Mouse (Mus musculus) left cerebral cortex, adult 2 months (tissue): ENCODE data around the gene Ints13. TPM values are rescaled to one million over a fixed set of nuclear protein-coding genes. Genes with fewer than 3 reads are reported as not detected.

ENCODE experiments used
- DNase-seq, 2 experiments: peaks; one replicate each; pipeline ENCODE4 v3.0.0; 2021 to 2022; ENCODE audit warnings: low spot score in 2 of 2, mixed read lengths in 1 of 2; ENCODE audit errors: extremely low spot score in 1 of 2
- H3K27ac ChIP-seq: fragments of 200-600 bp; 2 replicates; pipeline ENCODE4 v1.8.1; 2022
- H3K4me3 ChIP-seq: fragments of 200-600 bp; 2 replicates; pipeline ENCODE4 v1.8.1; 2022
- CTCF ChIP-seq: fragments of 200-600 bp; IDR thresholded peaks from 2 replicates; pipeline ENCODE4 v1.8.1; 2022; ENCODE audit warnings: antibody characterized with exemption, mild to moderate bottlenecking, moderate library complexity
- intact Hi-C: fragments of 180-260 bp; cut with DNase I; formaldehyde crosslinking; loops from one replicate; pipeline ENCODE4 v1.15.1; 2025
- total RNA-seq, 2 experiments: library from RNA; stranded (reverse); gene quantifications; 2 replicates each; pipeline ENCODE4 v1.2.3; 2021

The Ints13 gene
- total RNA-seq, 2 experiments from 2014 or later, result 38.4 to 38.6 TPM

DNA sequence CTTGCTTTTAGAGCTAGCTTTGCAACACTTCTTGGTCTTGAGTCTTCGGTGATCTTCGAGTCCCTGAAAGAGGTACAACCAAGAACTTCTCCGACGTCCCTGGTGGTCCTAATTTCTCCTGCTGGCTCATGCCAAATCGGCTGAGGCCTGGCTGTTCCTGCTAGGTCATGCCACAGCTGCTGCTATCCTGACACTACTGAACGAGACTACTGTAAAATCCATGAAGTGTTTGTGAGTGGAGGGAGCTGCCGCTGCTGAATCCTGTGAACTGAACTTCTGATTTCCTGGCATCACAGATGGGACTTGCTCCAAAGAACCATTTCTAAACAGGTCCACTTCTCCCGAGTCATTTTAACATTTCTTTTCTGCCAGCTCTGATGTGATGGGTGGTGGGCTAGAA lies 64.3 kb downstream of the Ints13 start:
- DNase-seq, result no peak
- intact Hi-C loops, result no loop called here
- Histone ChIP-seq H3K27ac (no peak overlapping the region), H3K4me3 (no peak overlapping the region)
- TF ChIP-seq CTCF, result no peak

DNA sequence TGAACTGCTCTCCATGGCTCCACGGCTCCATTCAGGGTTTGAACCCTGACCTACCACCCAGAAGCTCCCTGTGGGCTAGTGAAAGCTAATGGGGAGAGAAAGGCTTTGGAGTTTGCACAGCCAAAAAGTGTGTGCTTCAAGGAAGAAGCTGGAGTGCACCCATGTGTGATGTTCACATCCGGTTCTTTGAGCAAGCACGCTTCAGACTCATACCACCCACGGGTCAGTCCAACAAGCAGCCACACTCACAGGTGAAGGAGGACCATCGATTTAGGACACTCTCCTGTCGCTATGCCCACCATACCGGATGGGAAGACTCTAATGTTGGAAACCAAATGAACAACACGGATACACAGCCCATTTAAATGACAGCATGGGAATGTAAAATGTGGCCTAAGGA lies 66.1 kb downstream of the Ints13 start:
- DNase-seq, result no peak
- no peak for TF ChIP-seq CTCF
- Histone ChIP-seq H3K4me3 (no peak overlapping the region), H3K27ac (no peak overlapping the region)
- intact Hi-C loops, result no loop called here

DNA sequence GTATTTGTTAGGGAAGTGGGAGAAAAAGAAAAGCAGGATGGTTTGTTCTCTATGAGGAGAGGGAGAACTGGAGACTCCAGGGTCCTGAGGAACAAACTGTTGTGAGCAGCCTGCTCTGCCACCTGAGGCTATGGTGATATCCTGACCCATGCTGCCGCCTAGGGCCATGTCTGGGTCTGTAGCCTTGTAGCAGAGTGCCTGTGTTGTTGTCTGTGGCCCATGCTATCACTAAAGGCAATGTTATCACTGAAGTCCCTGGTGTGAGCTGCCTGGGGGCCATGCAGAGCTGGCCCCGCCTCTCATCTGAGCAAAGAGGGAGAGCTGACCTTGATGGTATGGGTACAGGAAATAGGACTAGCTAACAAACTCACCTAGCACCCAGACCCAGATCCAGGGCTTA lies 67.7 kb downstream of the Ints13 start:
- intact Hi-C loops, result no loop called here
- H3K27ac ChIP-seq, result no peak overlapping the region
- H3K4me3 ChIP-seq, result no peak overlapping the region
- TF ChIP-seq CTCF, result no peak
- no peak for DNase-seq

- Histone ChIP-seq H3K27ac (no peak overlapping the region), H3K4me3 (no peak overlapping the region)
- intact Hi-C loops, result loop anchor here (5.0 kb wide), 4 partner anchors 47 to 92 kb away; partner anchors contain the start of genes Fgfr1op2 and Ints13
- no peak for TF ChIP-seq CTCF
- no peak for DNase-seq
Measured at GRCm38 (mm10) chr6:146504459-146504858, 73.2 kb downstream of the Ints13 start.

DNA sequence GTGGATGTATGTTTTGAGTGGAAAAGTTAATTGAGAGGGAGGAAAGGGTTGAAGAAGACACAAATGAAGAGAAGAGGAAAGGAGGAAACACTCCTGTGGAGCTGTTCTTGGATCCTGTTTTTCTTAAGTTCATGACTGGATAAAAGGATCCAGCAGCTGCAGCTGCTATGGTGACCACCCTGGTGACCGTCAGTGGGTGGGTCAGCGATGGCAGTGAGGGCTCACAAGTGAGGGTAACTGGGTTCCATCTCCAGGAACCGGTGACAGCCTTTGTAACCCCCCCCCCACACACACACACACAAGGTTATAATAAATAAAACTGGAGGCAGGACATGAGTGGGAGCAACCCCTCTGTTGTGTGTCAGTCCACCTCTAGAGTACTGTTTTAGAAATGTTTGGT lies 74.8 kb downstream of the Ints13 start:
- no peak for TF ChIP-seq CTCF
- intact Hi-C loops, result loop anchor here (5.0 kb wide), 4 partner anchors 46 to 91 kb away; partner anchors contain the start of genes Fgfr1op2 and Ints13
- no peak for DNase-seq
- Histone ChIP-seq H3K4me3 (peak overlapping the region; percentile 60), H3K27ac (no peak overlapping the region)

DNA sequence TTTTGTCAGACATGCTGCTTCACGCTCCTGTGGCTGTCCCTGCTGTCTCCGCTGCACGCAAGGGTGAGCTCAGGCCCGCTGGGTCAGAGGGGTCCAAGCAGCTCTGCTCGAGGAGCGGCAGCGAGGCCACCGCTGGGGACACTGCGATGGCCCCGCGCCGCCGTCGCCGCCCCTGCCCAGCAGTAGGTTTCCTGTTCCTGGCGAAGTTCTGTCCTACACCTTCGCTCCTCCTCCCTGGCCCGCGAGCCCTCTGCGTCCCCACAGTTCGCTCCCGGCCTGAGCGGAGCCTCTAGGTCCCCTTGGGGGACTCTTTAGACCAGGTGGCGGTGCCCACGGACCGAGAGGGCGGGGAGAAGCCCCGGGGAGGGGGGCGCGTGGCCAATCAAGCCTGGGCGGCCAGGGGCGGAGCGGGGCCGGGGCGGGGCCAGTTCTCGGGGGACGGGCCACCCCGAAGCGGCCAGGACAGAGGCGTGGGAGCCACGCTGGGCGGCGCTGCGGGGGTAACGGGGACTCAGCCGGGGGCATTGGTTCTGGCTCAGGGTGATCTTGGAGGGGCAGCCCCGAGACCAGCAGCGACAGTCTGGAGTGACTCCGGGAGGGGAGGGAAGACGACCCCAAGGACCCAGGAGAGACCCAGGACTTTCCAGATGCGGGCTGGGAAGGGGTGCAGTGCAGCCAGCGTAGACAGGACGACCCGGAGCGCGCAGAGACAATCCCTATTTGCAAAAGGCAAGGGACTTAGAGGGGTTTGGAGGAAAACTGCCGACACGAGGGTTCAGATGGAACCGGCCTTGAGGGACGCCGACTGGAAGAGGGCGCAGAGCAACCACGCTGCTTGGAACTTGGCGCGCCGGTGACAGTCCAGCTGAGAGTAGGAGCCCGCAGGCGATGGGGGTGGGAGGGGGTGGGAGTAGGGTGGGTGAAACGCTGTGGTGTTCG lies 75.5 kb downstream of the Ints13 start, which contains the start of gene Itpr2:
TSS of gene Itpr2 (minus strand) at position 358 of the 939 bp plus-strand sequence.
- Histone ChIP-seq H3K27ac (peak within 1 kb of the TSS; percentile 85), H3K4me3 (peak within 1 kb of the TSS; percentile 60)
- peak; percentile 67 to 76 for DNase-seq
- intact Hi-C loops, result loop anchor here (5.0 kb wide), 4 partner anchors 45 to 90 kb away; partner anchors contain the start of genes Fgfr1op2 and Ints13
- peak; percentile 16; the same call in 1 of the 2 replicates for TF ChIP-seq CTCF

GRCm38 (mm10) chr6:146501316-146501865 lies 76.2 kb downstream of the Ints13 start:
- no peak for TF ChIP-seq CTCF
- DNase-seq, result peak; percentile 18 to 20
- Histone ChIP-seq H3K27ac (peak overlapping the region; percentile 85), H3K4me3 (peak overlapping the region; percentile 60)
- intact Hi-C loops, result loop anchor here (5.0 kb wide), 4 partner anchors 44 to 89 kb away; partner anchors contain the start of genes Fgfr1op2 and Ints13

DNA sequence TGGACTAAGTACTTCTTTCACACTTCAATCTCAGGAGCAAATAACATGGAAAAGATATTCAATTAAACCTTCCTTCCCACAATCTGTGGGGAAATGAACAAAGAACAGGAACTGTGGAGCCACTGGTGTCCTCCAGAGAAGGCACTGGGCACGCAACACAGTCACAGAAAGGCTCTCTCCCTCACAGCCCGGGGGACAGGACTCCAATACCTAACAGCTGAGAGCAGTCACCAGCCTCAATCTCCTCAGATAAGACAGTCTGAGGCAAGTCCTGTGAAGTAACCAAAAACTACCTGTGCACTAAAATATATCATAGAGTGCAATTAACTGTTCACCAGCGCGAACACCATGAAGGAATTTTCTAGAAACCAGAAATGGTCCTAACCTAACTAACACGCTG lies 76.9 kb downstream of the Ints13 start:
- Histone ChIP-seq H3K27ac (peak overlapping the region; percentile 85), H3K4me3 (peak overlapping the region; percentile 60)
- no peak for DNase-seq
- TF ChIP-seq CTCF, result no peak
- intact Hi-C loops, result loop anchor here (5.0 kb wide), 4 partner anchors 43 to 88 kb away; partner anchors contain the start of genes Fgfr1op2 and Ints13

DNA sequence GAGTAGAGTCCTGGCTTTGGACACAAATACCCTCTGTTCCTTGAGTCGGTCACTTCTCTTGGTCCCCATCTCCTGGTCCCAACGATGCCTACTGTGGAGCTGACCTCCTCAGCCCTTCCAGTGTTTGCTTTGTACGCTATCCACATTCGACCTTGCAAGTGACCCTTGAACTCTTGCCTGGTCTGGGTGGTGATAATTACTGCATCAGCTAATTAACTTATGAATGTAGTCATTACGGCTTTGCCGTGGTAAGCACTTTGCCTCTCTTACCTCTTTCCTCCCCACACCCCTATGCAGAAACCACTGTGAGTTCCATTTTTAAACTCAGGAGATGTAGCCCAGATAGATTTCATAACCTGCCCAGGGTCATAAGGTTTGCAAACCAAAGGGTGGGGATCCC lies 77.4 kb downstream of the Ints13 start:
- no peak for TF ChIP-seq CTCF
- DNase-seq, result no peak
- intact Hi-C loops, result loop anchor here (5.0 kb wide), 4 partner anchors 43 to 88 kb away; partner anchors contain the start of genes Fgfr1op2 and Ints13
- H3K4me3 ChIP-seq, result no peak overlapping the region; the same call in 1 of the 2 replicates
- no peak overlapping the region for H3K27ac ChIP-seq

Other genes starting within 250 kb of the Ints13 start
- 10 to 100 TPM; 12.3 to 15.4 TPM for gene Itpr2, start 75.6 kb downstream of the Ints13 start, total RNA-seq
- 100 to 1,000 TPM in 1 of 2 experiments, 10 to 100 TPM in 1; 98.6 to 108 TPM for gene Fgfr1op2, start 632 bp downstream of the Ints13 start, total RNA-seq
- 10 to 100 TPM; 44.1 to 44.8 TPM for gene Med21, start 64.7 kb upstream of the Ints13 start, total RNA-seq
- gene Tm7sf3, start 65.0 kb upstream of the Ints13 start, total RNA-seq, result 10 to 100 TPM; 26.4 to 27.4 TPM
- 10 to 100 TPM; 25.7 to 26.3 TPM for gene Stk38l, start 147.2 kb upstream of the Ints13 start, total RNA-seq
- gene Arntl2, start 218.2 kb upstream of the Ints13 start, total RNA-seq, result 10 to 100 TPM in 1 of 2 experiments, 1 to 10 TPM in 1; 8.2 to 10.2 TPM